Mouse (Mus musculus) fat pad, adult 2 months (tissue): ENCODE data around the gene Gp1bb.

ENCODE experiments used
- DNase-seq: peaks from one replicate; pipeline ENCODE4 v3.0.0-alpha.2; 2011; ENCODE audit warnings: low read depth, low spot score; ENCODE audit errors: extremely low read depth

Gene Gp1bb

GRCm38 (mm10) chr16:18582426-18583148 is 39.6 kb downstream of the Gp1bb start:
- no peak for DNase-seq

GRCm38 (mm10) chr16:18581623-18582205 is 40.5 kb downstream of the Gp1bb start:
- DNase-seq, result no peak

GRCm38 (mm10) chr16:18581050-18581622 is 41.1 kb downstream of the Gp1bb start:
- no peak for DNase-seq

GRCm38 (mm10) chr16:18580389-18580788 is 41.8 kb downstream of the Gp1bb start:
- DNase-seq, result no peak

GRCm38 (mm10) chr16:18577599-18578160 is 44.5 kb downstream of the Gp1bb start:
- no peak for DNase-seq

- no peak for DNase-seq
Measured at GRCm38 (mm10) chr16:18577071-18577470, 45.1 kb downstream of the Gp1bb start.

- peak; percentile 14 for DNase-seq
Measured at GRCm38 (mm10) chr16:18574196-18574595, 48.0 kb downstream of the Gp1bb start.
